Mouse (Mus musculus) embryonic facial prominence, embryonic 13.5 days (tissue): ENCODE results near the gene Gm37240. TPM values are rescaled to one million over a fixed set of nuclear protein-coding genes. Genes with fewer than 3 reads are reported as not detected.

Source experiments
- ATAC-seq: fragments of 200-750 bp; cut with Nextera tagmentation; 2 replicates; pipeline ENCODE4 v1.8.0; 2017; ENCODE audit warnings: low read depth; ENCODE audit not compliant: insufficient number of reproducible peaks, insufficient read depth, low FRiP score, low TSS enrichment
- H3K27ac ChIP-seq: fragments of 300-500 bp; sonication (generic); 2 replicates; pipeline ENCODE4 v1.5.1; 2015; ENCODE audit warnings: moderate library complexity, mild to moderate bottlenecking, inconsistent platforms
- H3K27me3 ChIP-seq: fragments of 300-500 bp; sonication (generic); 2 replicates; pipeline ENCODE4 v1.6.1; 2015; ENCODE audit warnings: mild to moderate bottlenecking, inconsistent platforms
- H3K36me3 ChIP-seq: fragments of 300-500 bp; sonication (generic); 2 replicates; pipeline ENCODE4 v1.6.1; 2015; ENCODE audit warnings: mild to moderate bottlenecking, inconsistent platforms
- H3K4me1 ChIP-seq: fragments of 300-500 bp; sonication (generic); 2 replicates; pipeline ENCODE4 v1.6.1; 2015; ENCODE audit warnings: inconsistent platforms
- H3K4me2 ChIP-seq: fragments of 300-500 bp; sonication (generic); 2 replicates; pipeline ENCODE4 v1.6.1; 2015; ENCODE audit warnings: moderate library complexity, mild to moderate bottlenecking, inconsistent platforms
- H3K4me3 ChIP-seq: fragments of 300-500 bp; sonication (generic); 2 replicates; pipeline ENCODE4 v1.5.1; 2015; ENCODE audit warnings: mild to moderate bottlenecking, inconsistent platforms
- H3K9ac ChIP-seq: fragments of 300-500 bp; sonication (generic); 2 replicates; pipeline ENCODE4 v1.6.1; 2015; ENCODE audit warnings: mild to moderate bottlenecking, inconsistent platforms
- H3K9me3 ChIP-seq: fragments of 300-500 bp; sonication (generic); 2 replicates; pipeline ENCODE4 v1.6.1; 2016; ENCODE audit warnings: inconsistent platforms
- WGBS: fragments of 180-500 bp; shearing (Covaris S2); methylation state at CpG from one replicate; pipeline ENCODE4 v1.1.7; 2015; ENCODE audit warnings: mixed read lengths; 5-methylcytosine and 5-hydroxymethylcytosine counted together
- polyA plus RNA-seq: library from polyadenylated mRNA; unstranded; fragments of >200 nt; fragmentation: Nextera tagmentation; extraction: Ambion mirVana; gene quantifications from 2 replicates; pipeline ENCODE4 v1.2.1, GENCODE M21; 2015

The Gm37240 gene
- polyA plus RNA-seq, 1 experiment from 2014 or later = 6.3 TPM

- no peaks in the 10 kb centered on the region for H3K4me1 ChIP-seq
- no peak for ATAC-seq
- H3K27ac ChIP-seq = no peak overlapping the region
- no peak overlapping the region for H3K9ac ChIP-seq
- no peaks in the 10 kb centered on the region for H3K9me3 ChIP-seq
- no peak overlapping the region for H3K4me2 ChIP-seq
- no peak overlapping the region for H3K4me3 ChIP-seq
- no peaks in the 10 kb centered on the region for H3K36me3 ChIP-seq
- H3K27me3 ChIP-seq = no peaks in the 10 kb centered on the region
- WGBS = 67% methylated on average over 9 of the region's 9 CpGs
Measured at GRCm38 (mm10) chr3:85203659-85204058, 683.7 kb downstream of the Gm37240 start.

DNA sequence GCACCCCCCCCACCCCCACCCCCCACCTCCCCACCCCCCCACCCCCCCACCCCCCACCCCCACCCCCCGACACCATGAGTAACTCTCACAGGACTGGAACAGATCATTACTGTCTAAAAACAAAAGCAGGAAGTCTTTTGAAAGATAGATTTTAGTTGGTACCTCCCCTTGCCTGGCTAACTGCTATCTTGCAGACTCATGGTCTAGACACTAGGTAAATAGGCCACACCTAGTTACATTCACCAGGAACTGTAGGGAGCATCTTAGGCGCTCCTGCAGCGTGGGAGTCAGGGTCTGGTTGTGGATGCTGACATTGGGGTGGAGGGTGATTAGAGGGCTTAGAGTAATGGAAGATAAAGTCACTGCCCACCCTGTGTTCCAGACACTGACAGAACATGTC is 684.6 kb downstream of the Gm37240 start:
- H3K4me3 ChIP-seq = no peak overlapping the region
- H3K36me3 ChIP-seq = no peaks in the 10 kb centered on the region
- H3K4me2 ChIP-seq = no peak overlapping the region
- H3K9ac ChIP-seq = no peak overlapping the region
- 70% methylated on average over 3 of the region's 3 CpGs for WGBS
- ATAC-seq = no peak
- H3K4me1 ChIP-seq = no peaks in the 10 kb centered on the region
- no peak overlapping the region for H3K27ac ChIP-seq
- H3K9me3 ChIP-seq = no peaks in the 10 kb centered on the region
- no peaks in the 10 kb centered on the region for H3K27me3 ChIP-seq

GRCm38 (mm10) chr3:85201785-85202184 is 685.5 kb downstream of the Gm37240 start:
- no peaks in the 10 kb centered on the region for H3K9me3 ChIP-seq
- no peaks in the 10 kb centered on the region for H3K27me3 ChIP-seq
- no peak overlapping the region for H3K27ac ChIP-seq
- H3K4me2 ChIP-seq = no peak overlapping the region
- no peaks in the 10 kb centered on the region for H3K36me3 ChIP-seq
- no peaks in the 10 kb centered on the region for H3K4me1 ChIP-seq
- H3K4me3 ChIP-seq = no peak overlapping the region
- ATAC-seq = no peak
- no peak overlapping the region for H3K9ac ChIP-seq
- 90% methylated on average over 4 of the region's 4 CpGs for WGBS

GRCm38 (mm10) chr3:85198496-85198895 is 688.8 kb downstream of the Gm37240 start:
- Histone ChIP-seq H3K27me3 (no peaks in the 10 kb centered on the region), H3K4me3 (no peak overlapping the region), H3K36me3 (no peaks in the 10 kb centered on the region), H3K4me2 (no peak overlapping the region), H3K9ac (no peak overlapping the region), H3K27ac (no peak overlapping the region), H3K4me1 (no peaks in the 10 kb centered on the region; the same call in 1 of the 2 replicates), H3K9me3 (no peaks in the 10 kb centered on the region)
- ATAC-seq = no peak
- WGBS = 95% methylated on average over 3 of the region's 3 CpGs

DNA sequence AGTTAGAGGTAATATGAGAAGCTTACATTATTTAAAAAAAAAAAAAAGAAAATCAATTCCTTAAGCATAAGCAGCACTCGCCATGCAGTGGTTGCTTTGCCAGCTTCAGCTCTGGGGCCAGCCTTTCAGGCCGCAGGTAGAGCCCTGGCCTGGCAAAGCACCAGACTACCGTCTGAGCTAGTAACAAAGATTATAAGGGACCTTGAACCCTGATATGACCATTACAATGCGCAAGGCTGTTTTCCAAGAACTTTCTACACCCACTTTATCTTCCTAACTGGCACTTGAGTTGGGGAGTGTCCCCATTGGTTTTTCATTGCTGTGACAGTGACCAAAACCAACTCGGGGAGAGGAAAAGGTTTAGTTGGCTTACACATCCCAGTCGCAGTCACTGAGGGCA is 690.2 kb downstream of the Gm37240 start:
- 76% methylated on average over 6 of the region's 6 CpGs for WGBS
- H3K4me3 ChIP-seq = no peak overlapping the region
- no peak for ATAC-seq

DNA sequence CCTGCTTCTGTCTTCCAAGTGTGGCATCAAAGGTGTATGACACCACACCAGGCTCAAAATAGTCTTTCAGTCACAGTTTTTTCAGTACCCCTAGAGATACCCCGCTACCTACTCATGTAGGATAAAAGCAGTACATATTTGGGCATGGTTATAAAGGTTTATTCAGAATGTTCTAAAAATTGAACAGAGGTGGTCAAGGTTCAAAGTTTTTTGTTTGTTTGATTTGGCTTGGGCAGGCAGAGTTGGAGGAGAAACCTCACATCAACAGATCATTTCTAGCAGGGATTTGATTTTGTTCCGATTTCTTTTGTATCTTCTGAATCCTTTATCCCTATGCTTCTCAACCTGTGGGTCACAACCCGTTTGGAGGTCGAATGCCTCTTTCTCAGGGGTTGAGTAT is 690.7 kb downstream of the Gm37240 start:
- Histone ChIP-seq H3K27ac (no peak overlapping the region), H3K9me3 (no peaks in the 10 kb centered on the region), H3K36me3 (no peaks in the 10 kb centered on the region), H3K27me3 (no peaks in the 10 kb centered on the region), H3K4me3 (no peak overlapping the region), H3K9ac (no peak overlapping the region), H3K4me2 (no peak overlapping the region), H3K4me1 (no peaks in the 10 kb centered on the region; the same call in 1 of the 2 replicates)
- WGBS = 75% methylated on average over 4 of the region's 4 CpGs
- no peak for ATAC-seq

More for the DNA sequence above, 690.2 kb downstream of the Gm37240 start:
- Histone ChIP-seq H3K9ac (no peak overlapping the region), H3K27ac (no peak overlapping the region), H3K36me3 (no peaks in the 10 kb centered on the region), H3K9me3 (no peaks in the 10 kb centered on the region), H3K4me1 (no peaks in the 10 kb centered on the region; the same call in 1 of the 2 replicates), H3K4me2 (no peak overlapping the region), H3K27me3 (no peaks in the 10 kb centered on the region)

DNA sequence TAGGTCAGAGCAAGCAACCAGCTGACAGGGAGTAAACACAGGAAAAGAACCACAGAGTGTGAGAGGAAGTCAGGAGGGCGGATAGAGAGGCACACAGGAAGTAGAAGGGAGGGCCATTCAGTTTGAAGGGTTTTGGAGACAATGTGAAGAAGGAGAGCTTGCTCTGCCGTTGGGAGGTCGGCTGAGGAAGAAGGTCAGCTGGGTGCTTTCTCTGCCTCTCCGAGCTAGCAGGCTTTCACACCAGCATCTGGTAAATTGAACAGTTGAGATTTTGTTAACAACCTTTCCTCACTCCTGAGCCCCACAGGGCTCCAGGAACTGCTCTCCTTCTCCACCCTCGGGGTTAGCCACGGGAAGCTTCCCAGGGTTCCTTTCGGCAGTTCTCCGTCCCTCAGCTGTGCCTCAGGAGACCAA is 692.2 kb downstream of the Gm37240 start:
- no peak for ATAC-seq
- Histone ChIP-seq H3K4me2 (peak overlapping the region; percentile 33), H3K9ac (no peak overlapping the region), H3K4me3 (peak overlapping the region; percentile 6; the same call in 1 of the 2 replicates), H3K4me1 (no peaks in the 10 kb centered on the region; the same call in 1 of the 2 replicates), H3K27me3 (no peaks in the 10 kb centered on the region), H3K36me3 (no peaks in the 10 kb centered on the region), H3K9me3 (no peaks in the 10 kb centered on the region), H3K27ac (no peak overlapping the region)
- WGBS = 68% methylated on average over 8 of the region's 8 CpGs

GRCm38 (mm10) chr3:85189791-85190190 is 697.5 kb downstream of the Gm37240 start:
- WGBS = 55% methylated on average over 8 of the region's 8 CpGs
- H3K4me1 ChIP-seq = peaks cover 36% of the 10 kb centered on the region
- H3K9me3 ChIP-seq = no peaks in the 10 kb centered on the region
- no peak for ATAC-seq
- no peak overlapping the region for H3K4me2 ChIP-seq
- H3K27me3 ChIP-seq = peaks cover 10% of the 10 kb centered on the region; the same call in 1 of the 2 replicates
- no peak overlapping the region for H3K9ac ChIP-seq
- H3K36me3 ChIP-seq = no peaks in the 10 kb centered on the region
- H3K27ac ChIP-seq = no peak overlapping the region
- no peak overlapping the region for H3K4me3 ChIP-seq

GRCm38 (mm10) chr3:85188364-85188763 is 699.0 kb downstream of the Gm37240 start:
- no peak for ATAC-seq
- no peaks in the 10 kb centered on the region for H3K36me3 ChIP-seq
- H3K27me3 ChIP-seq = peaks cover 10% of the 10 kb centered on the region; the same call in 1 of the 2 replicates
- H3K9ac ChIP-seq = no peak overlapping the region
- WGBS = 28% methylated on average over 5 of the region's 5 CpGs
- no peak overlapping the region for H3K4me2 ChIP-seq
- H3K4me3 ChIP-seq = no peak overlapping the region
- no peaks in the 10 kb centered on the region for H3K9me3 ChIP-seq
- no peak overlapping the region for H3K27ac ChIP-seq
- H3K4me1 ChIP-seq = peaks cover 36% of the 10 kb centered on the region

- H3K4me1 ChIP-seq = peaks cover 36% of the 10 kb centered on the region
- H3K4me3 ChIP-seq = peak overlapping the region; percentile 22
- H3K9me3 ChIP-seq = no peaks in the 10 kb centered on the region
- peak overlapping the region; percentile 51; the same call in 1 of the 2 replicates for H3K9ac ChIP-seq
- 25% methylated on average over 19 of the region's 19 CpGs for WGBS
- H3K36me3 ChIP-seq = no peaks in the 10 kb centered on the region
- ATAC-seq = no peak
- H3K4me2 ChIP-seq = peak overlapping the region; percentile 56
- no peak overlapping the region for H3K27ac ChIP-seq
- peaks cover 10% of the 10 kb centered on the region for H3K27me3 ChIP-seq
Measured at GRCm38 (mm10) chr3:85186661-85187076, 700.6 kb downstream of the Gm37240 start.

GRCm38 (mm10) chr3:85185827-85186226 is 701.5 kb downstream of the Gm37240 start:
- Histone ChIP-seq H3K9me3 (no peaks in the 10 kb centered on the region), H3K36me3 (no peaks in the 10 kb centered on the region), H3K4me2 (peak overlapping the region; percentile 7; the same call in 1 of the 2 replicates), H3K27ac (peak overlapping the region; percentile 28; the same call in 1 of the 2 replicates), H3K9ac (0 out of 2 replicates have a peak overlapping the region, but pooled peaks have one; percentile 44), H3K4me1 (peaks cover 36% of the 10 kb centered on the region), H3K4me3 (no peak overlapping the region), H3K27me3 (peaks cover 10% of the 10 kb centered on the region)
- WGBS = 13% methylated on average over 12 of the region's 12 CpGs
- no peak for ATAC-seq

GRCm38 (mm10) chr3:85184916-85185315 is 702.4 kb downstream of the Gm37240 start:
- H3K9ac ChIP-seq = no peak overlapping the region
- H3K4me1 ChIP-seq = peaks cover 36% of the 10 kb centered on the region
- WGBS = 65% methylated on average over 11 of the region's 11 CpGs
- H3K27me3 ChIP-seq = peaks cover 10% of the 10 kb centered on the region
- no peaks in the 10 kb centered on the region for H3K9me3 ChIP-seq
- no peak overlapping the region for H3K4me2 ChIP-seq
- ATAC-seq = no peak
- no peak overlapping the region for H3K27ac ChIP-seq
- H3K4me3 ChIP-seq = no peak overlapping the region
- H3K36me3 ChIP-seq = no peaks in the 10 kb centered on the region
